Mouse (Mus musculus): Measurements from ENCODE around the gene Mobp.
A peak's percentile ranks its signal among the peaks of the same experiment; 100 is the strongest.

Mobp gene

DNA sequence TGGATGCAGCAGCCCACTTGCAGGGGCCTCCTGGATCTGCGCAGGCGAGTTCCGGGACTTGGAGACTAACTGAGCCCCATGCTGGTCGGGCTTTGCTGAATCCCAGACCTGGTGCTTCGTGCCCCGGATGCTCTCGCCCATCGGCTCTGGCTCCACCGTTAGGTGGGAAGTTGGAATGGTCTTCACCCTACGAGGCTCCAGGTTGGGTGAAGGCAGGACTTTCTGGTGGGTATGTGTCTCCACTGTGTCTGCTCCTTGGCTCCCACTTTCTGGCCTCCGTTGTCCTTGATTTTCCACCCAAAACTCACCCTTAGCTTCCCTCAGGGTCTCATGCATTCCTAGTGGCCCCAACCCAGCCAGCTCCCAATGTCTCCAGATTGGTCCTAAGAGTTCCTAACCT lies 14.1 kb upstream of the Mobp start:
- no peak for DNase-seq

DNA sequence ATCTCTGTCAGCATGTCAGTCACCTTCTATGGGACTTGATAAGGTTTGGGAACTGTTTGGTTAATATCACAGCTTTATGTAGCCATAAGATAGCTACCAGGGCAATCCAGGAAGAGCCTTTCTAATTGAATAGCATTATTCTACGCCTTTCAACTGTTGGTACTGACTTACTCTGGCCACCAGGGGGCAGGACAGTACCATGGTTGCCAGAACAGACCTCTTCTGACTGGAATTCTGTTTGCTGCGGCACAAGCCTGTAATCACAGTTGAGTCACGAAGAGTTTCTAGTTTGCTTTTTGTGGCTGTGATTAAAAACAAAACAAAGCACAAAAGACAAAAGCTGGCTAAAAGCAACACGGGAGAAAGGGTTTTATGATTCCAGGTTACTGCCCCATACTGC lies 8.9 kb upstream of the Mobp start:
- DNase-seq = peak; percentile 88 to 90

DNA sequence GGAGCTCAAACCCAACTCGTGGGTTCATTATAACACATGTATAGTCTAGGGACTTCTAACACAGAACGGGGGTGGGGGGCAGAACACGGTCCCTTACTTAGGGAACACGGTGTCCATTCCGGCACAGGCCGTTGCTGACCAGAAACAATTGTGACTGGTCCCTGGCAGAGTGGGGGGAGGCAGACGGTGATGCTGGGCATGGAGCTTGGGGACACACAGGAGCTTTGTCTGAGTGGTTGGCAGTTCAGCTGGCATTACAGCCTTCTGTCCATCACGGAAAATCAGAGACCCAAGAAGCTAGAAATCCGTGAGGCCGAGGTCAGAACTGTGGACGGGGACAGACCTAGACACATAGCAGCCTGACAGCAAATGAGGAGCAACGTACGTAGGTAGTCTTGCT lies 5.0 kb upstream of the Mobp start:
- no peak for DNase-seq

DNA sequence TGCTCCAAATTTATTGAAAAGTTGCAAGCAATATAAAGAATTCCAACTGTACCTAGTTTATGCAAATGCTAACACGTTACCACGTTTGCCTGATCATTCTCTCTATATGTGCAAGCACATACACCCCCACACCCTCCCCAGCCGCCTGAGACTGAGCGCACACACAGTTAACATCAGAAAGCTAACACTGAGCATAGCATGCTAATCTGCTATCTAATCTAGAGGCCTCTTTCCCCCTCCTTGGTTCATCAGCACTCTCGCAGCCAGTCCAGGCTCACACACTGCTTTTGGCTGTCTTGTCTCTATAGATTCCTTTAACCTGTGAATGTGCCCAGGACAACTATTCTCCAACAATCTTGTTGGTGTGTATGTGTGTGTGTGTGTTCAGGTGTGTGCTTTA lies 1.6 kb downstream of the Mobp start:
- DNase-seq = no peak

DNA sequence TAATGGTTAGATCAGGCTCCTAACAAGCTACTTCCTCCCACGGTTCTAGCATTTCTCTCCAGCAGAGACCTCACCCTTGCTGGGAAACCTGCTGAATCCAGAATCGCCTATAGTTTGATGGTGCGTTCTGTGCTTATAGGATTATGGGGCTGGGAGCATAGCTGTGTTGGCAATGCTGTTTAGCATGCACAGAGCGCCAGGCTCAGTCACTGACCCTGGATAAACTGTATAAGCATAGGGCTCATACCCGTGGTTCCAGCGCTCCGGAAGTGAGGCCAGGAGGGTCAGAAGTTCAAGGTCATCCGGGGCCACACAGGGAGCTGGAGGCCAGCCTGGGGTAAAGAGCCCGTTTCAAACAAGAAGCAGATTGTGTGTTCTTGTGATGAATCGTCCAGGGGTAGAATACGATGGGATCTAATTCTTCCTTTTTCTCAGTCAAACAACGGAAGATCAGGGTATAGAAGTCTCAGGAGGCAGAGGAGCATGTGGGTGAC lies 2.4 kb downstream of the Mobp start:
- no peak for DNase-seq

DNA sequence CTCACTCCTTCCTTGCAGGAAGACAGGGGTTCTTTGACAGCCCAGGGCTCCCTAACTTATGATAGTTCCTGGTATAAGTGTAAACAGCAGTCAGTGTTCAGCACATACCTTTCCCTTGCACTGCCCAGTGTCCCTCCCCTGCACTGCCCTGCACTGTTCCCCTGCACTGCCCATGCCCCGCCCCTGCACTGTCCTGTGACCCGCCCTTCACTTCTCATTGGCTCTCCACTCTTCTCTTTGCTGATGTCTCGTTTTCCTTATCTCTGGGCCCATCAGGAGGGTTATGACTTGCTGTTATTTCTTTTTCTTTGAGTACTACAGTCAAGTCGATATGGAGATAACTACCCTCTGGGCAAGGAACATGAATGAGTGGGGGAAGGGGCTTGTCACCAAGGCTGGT lies 8.5 kb downstream of the Mobp start:
- DNase-seq = peak in 1 of 2 experiments; percentile 33

DNA sequence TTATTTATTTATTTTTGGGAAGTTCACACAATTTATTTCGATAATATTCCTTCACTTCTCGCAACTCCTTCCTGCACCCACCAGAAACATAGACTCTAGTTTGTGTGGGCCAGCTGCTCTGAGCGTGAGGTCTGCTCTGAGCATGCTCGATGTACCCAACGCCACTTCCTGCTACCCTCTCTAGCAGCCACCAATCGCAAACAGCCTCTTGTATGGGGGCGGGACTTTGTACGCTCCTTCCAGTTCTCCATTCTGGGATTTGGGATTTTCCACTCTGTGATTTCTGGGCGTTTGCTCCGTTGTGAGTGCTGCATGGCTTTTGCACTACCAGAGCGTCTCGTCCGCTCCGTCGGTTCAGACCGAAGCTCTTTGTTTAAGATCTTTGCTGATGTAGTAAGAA lies 14.4 kb downstream of the Mobp start:
- DNase-seq = peak in 1 of 2 experiments; percentile 14

DNA sequence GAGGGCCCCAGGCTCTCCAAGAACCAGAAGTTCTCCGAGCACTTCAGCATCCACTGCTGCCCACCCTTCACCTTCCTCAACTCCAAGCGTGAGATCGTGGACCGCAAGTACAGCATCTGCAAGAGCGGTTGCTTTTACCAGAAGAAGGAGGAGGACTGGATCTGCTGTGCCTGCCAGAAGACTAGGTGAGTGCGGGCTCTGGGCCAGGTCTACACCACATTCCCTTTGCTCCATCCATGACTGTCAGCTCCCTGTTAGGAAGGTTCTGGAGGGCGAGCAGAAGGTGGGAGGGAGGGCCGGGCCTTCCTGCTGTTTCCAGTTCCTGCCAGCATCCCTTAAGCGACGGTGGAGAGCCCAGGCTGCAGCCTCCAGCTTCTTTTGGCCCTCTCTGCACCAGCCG lies 18.3 kb downstream of the Mobp start:
- no peak for DNase-seq

DNA sequence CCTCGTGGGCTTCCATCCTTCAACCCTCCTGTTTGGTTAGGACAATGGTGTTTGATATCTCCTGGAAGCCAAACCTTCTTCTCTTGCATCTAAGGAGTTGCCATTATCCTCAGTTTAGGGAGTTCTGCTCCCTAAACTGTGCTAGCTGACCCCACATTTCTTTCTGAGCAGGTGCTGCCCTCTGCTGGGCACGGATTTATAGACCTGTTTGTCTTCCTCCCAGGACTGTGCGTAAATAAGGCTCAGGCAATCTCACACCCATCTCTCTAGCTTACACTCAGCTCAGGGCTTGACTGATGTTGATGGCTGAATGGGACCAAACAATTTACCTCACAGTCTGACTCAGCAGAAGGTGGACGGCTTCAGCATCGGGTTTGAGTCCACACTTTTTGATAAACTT lies 21.8 kb downstream of the Mobp start:
- DNase-seq = peak; percentile 86 to 87

DNA sequence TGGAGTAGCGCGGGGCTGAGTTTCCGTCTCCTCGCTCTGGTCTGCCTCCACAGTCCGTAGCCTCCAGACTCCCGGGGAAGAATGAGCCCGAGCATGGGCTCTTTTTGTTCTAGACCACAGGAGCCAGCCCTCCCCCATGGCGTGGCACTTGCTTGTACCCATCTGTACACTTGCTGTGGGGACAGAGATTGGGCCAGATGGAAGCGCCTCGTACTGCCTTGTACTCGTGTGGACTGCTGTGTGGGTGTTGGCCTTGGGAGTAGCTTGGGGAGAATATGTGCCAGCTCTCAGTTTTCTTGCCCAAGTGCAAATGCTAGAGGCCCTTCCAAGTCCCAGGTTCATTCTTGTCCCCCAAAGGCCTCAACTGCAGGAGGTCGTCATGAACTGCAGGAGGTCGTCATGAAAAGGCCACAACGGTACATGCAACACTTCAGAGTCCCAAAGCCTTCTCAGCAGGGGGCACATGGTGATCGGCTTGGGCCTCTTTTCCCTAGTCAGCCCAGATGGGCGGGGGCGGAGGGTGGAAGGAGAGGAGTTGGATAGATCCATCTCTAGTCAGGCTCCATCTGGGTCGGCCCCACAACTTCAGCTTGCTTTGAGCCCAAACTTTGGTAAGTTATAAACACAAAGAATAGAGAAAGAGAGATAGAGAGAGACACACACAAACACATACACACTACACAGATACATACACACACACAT lies 25.1 kb downstream of the Mobp start:
- DNase-seq = no peak

DNA sequence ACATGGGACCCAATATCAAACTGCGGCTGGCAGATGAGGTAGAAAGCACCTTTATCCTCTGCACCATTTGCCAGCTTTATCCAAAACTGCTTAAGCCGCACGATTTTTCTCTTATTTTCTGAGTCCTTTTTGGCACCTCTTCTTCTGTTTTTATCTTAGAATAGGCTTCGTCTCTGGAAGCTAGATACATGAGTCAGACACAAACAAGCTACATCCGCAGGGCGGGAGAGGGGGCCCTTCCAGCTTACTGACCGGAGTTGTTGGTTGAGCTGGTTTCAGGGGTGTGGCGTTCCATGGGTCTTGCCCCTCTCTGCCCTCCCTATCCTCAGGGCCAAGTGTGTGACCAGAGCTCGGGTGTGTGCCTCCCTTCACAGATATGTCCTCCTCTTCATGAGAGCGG lies 29.3 kb downstream of the Mobp start:
- no peak for DNase-seq

DNA sequence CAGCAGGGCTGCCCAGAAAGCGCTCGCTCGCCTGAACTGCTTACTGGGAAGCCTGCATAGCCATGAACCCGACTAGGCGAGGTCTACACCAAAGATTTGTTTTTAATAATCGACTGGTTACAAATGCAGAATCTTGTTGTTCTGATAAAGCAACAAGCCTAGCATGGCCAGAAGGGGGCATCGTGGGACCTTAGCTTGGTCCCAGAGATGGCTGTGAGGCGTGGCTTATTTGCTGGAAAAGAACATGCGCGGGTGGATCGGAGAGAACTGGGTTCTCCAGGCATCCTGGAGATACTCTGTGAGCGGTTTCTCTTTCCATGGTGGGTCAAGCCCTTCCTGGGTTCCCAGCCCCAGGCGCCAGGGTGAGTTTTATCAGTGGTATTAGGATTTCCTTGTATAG lies 35.0 kb downstream of the Mobp start:
- peak; percentile 72 to 78 for DNase-seq

DNA sequence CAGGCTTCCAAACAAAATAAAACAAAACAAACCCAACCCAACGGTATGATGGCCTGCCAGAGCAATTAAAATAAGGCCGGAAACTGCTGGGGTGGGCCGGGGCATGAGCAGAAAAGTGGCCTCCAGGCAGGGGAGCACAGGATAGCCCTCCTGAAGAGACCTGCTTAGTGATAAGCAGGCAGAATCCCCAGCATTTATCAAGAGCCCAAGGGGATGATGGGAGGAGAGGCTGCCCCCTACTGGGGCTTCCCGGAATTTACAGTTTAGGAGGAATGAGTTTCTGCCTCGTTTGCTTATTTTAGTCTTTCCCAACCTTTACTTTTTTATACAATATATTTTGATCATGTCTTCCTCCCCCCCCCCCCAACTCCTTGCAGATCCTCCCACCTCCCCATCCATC lies 37.3 kb downstream of the Mobp start:
- no peak for DNase-seq

DNA sequence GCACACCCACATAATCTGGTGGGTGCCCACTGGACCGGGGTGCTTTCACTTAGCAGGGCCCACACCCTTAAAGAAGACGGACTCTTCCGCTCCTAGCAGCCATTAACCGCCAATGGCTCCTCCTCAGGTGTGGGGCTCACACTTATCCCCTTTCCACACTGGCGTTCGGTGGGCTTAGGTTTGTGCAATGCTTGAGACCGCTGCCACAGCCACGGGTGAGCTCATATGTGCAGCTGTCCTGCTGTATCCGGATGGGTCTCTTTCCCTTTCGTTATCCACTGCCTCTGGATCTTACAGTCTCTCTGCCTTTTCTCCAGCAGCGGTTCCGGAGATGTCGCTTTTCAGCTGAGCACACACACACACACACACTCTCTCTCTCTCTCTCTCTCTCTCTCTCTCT lies 41.4 kb downstream of the Mobp start:
- peak in 1 of 2 experiments; percentile 9 for DNase-seq

DNA sequence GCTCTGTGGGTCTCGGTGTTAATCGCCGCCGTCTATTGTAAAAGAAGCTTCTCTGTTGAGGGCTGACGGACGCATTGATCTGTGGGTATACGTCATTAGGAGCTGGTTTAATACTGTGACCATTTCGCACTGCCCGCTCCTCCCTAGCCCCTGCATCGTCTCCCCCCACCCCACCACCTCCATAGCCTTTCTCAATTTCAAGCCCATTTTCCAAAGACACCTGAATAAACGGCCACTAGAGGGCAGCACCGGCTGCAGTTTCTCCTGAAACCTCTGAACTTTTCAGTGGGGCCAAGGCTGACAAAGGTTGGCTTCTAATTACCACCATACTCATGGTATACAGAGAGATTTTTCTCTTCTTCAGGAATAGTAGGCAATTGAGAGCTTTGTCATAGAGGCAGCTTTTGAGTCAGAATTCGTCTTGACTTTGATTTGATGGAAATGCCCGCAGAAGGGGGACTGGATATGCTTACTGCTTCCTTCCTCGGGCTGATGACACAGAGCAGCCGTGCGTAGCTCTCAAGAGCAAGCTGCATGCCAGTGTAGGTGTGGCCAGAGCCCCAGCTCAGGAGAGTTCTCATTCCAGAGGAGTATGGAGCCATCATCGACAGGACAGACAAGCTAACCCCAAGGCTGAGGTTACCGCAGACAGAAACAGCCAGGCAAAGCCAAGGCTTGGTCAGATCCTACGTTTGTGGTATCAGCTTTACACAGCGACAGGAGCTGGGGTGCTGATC lies 42.0 kb downstream of the Mobp start:
- DNase-seq = peak; percentile 93 to 94

DNA sequence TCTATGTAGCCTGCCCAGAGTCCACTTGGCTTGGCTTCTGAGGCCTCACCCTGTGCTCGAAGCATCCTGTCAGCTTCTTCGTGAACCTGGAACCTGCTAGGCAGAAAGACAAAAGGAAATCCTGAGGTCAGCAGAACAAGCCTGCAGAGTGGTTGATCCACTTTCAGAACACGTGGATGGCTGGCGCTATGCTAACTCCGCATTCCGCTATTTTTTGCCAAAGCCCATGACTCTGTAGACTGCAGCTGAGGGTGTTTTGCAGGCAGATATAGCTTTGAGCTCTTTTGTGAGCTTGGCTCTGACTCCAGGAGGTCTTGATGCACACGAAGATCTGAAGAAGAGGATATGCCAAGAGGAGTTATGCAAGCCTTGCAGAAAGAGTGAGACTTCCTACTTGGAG lies 43.2 kb downstream of the Mobp start:
- no peak for DNase-seq

DNA sequence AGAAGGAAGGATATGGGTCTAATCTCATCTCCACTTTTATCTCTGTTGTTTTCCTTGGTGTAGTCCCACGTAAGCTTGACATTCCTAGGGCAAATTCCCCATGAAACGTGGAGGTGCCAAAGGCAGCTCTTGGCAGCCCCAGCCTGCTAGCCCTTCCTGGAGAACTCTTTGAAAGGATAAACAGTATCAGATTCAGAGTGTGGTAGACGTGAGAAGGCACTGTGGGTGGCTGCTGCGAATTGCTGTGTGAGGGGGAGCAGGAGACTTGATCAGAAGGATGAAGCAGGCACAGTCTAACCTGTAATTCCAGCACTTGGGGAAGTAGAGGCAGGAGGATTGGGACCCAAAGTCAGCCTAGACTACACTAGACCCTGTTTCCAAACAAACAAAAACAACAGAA lies 51.4 kb downstream of the Mobp start:
- no peak for DNase-seq

DNA sequence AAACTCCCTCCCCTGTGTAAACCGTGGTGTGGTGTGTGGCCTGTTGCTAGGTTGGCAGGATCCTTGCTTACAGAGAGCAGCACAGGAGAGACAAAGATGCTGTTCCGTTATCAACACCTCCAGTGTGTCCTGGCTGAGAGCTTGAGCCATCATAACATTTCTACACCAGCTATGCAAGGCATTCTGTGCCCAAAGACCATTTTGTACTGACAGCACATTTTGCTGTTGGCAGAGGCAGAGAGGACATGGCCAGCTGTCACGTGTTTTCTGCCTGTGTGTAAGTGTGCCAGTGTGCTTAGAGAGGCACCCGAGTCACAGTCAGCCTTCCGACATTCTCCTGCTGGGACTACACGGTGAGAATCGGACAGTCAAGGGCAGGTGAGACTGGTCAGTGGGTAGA lies 52.2 kb downstream of the Mobp start:
- no peak for DNase-seq

DNA sequence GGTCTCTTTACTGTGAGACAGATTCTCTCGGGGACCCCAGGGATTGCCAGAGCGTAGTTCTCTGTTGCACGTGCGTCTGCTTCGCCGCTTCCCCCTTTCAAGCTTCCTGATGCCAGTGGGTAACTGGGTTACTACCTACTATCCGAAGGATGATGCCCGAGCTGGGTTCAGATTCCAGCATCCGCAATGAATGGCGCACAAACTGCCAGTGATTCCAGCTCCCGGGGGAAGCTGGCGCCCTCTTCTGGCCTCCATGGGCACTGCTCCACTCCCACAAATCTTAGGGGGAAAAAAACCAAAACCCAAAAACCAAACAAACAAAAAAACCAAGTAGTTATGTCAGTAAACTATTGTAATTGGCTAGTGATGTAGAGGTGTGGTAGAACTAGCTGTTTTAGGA lies 53.2 kb downstream of the Mobp start:
- DNase-seq = peak; percentile 29 to 43

DNA sequence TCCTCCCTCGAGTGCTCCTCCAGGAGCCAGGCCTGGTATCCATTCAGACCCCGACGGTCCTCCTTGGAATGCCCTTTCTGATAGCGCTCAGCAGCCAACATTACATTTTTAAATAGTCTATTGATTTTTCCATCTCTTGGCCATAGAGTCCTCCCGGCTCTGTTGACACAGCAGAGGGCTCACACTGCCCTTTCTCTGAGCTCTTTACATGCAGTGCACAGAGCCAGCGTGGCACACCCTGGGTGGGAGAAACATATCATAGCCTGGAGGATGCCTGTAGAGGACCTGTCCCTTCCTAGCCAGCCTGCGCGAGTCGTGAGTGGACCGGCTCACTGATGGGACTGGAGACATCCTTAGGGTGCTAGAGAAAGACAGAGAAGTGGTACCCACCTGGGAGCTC lies 54.4 kb downstream of the Mobp start:
- no peak for DNase-seq

DNA sequence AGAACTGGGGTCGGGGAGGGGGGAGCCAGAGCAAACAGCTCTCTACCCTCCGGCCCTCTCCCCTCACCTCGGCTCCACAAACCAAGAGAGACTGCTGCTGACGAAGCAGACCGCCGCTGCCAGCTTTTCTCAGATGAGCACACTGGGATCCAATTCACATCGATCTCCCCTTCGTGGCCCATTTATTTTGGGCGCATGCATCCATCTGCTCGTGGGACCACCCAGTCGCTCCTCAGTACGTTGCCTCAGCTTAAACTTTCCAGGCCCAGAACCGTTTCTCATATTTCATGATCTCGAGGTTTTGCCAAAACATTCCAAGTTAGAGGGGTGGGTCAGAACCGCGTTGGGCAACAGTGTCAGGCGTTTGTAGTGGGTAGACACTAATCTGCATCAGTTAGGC lies 57.4 kb downstream of the Mobp start:
- no peak for DNase-seq

DNA sequence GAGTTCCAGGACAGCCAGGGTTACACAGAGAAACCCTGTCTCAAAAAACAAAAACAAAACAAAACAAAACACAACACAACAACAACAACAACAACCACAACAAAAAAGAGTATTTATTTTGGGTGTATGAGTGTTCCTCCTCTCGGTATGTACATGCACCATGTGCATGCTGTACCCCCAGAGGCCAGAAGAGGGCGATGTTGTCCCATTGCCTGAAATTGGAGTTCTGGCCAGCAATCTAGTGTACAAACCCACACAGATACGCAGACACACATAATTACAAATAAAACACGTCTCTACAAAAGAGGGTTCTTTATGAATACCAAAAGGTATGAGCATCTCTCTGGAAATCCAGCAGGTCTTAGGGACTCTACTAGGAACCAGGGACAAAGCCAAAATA lies 60.6 kb downstream of the Mobp start:
- DNase-seq = peak; percentile 50 to 67

DNA sequence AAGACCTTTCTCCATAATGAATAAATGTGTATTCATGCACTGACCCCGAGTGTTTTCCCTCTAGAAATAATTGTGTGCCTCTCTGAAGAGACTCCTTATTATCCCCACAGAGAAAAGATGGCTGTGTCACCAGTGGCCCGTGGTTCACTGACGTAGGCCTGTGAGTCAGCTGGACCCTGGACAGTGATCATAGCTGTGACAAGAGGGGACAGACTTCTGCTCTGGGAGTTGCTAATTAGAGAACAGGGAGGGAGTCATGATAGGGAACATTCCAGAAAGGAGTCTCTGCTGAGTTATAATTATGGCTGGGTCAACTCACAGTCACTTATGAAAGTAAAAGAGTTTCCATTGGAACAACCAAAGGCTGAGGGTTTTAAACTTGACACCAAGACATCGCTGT lies 61.4 kb downstream of the Mobp start:
- no peak for DNase-seq

DNA sequence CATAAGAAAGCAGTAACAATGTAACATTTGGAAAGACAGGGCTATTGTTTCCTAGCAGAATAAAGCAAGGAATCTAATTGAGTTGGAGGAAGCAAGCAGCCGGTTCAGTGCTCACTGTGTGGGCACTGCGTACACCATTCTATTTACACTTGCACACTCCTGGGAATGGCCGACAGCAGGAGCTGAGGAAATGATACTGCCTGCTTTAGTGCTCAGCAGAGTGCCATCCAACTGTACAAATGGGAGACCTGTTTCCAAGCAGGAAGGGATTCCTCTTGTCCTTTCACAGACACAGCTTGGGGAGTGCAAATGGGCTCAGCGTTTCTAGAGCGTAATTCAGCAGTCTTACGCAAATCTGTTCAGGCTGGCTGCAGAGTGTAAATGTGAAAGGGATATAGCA lies 63.4 kb downstream of the Mobp start:
- DNase-seq = no peak
